Mouse (Mus musculus): ENCODE data around the gene Plcd3. TPM values are rescaled to one million over a fixed set of nuclear protein-coding genes. Genes with fewer than 3 reads are reported as not detected.

Plcd3 gene
- total and polyA plus RNA-seq, 2 experiments from 2014 or later: 4.8 to 13.8 TPM

DNA sequence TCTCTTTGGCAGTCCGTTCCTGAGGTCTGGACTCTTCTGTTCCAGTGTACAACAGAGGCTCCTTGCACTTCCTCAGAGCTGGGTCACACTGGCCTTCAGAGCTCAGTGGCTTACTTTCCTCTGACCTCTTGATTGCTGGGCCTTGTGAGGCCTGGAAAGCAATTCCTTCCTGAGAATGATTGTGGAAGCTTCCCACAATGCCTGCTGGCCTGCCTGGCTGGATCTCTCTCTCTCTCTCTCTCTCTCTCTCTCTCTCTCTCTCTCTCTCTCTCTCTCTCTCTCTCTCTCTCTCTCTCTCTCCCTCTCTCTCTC, 40.4 kb upstream of the Plcd3 start:
- H3K27ac ChIP-seq: peak overlapping the region; percentile 92
- WGBS: 40% methylated on average over 1 of the region's 1 CpGs
- ATAC-seq: no peak
- H3K4me2 ChIP-seq (ENCODE audit: low read depth, low read length): peak overlapping the region; percentile 54
- H3K9ac ChIP-seq (replicated peaks; ENCODE audit: low read length): peak overlapping the region; percentile 21; the same call in 1 of the 2 replicates
- no peak for TF ChIP-seq CTCF (IDR thresholded peaks at IDR 0.05; ENCODE audit: low read depth)
- DNase-seq (ENCODE audit: low spot score): peak; percentile 34
- H3K4me1 ChIP-seq (ENCODE audit: insufficient read depth, low read length): peaks cover 13% of the 10 kb centered on the region
- H3K4me3 ChIP-seq (ENCODE audit: low read length): no peak overlapping the region
- peaks cover 12% of the 10 kb centered on the region; the same call in 1 of the 2 replicates for H3K36me3 ChIP-seq (ENCODE audit: insufficient read depth, low read length)
- no peaks in the 10 kb centered on the region for H3K9me3 ChIP-seq (ENCODE audit: low read length)
- H3K27me3 ChIP-seq (ENCODE audit: insufficient read depth, low read length): no peaks in the 10 kb centered on the region

DNA sequence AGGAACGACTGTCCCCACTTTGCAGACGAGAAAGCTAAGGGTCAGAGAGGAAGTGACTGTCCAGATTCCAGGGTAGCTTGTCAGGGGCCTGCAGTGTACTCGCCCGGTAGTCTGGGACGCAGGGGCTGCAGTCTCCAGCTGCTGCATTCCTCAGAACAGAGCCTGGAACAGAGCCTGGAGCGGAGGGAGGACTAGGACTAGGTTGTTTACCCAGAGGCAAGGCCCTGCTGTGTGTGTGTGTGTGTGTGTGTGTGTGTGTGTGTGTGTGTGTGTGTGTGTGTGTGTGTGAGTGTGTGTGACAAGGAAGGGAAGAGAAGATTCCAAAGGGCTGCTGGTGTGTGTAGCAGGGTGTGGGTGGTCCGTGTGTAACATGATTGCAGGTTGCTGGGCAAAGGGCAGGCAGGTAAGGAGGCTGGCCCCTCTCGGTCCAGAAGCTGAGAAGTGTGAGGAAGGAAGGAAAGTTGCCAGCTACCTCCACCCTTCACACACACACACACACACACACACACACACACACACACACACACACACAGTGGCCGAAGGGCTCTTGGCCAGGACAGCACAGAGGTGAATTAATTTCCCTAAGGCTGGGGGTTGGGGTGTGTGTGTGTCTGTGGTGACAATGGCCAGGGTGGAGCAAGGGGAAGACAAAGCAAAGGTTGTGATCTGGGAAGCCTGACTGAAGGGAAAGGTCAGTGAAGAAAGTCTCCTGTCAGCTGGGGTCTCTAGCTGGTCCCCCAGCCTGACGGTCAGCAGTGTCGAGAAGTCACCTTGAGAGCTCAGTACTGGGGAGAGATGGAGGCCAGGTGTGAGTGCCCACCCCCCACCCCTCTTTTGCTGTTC, 39.9 kb upstream of the Plcd3 start:
- no peaks in the 10 kb centered on the region for H3K9me3 ChIP-seq (ENCODE audit: low read length)
- H3K4me3 ChIP-seq (ENCODE audit: low read length): no peak overlapping the region
- H3K4me1 ChIP-seq (ENCODE audit: insufficient read depth, low read length): peaks cover 13% of the 10 kb centered on the region
- WGBS: 23% methylated on average over 11 of the region's 11 CpGs
- no peak overlapping the region for H3K4me2 ChIP-seq (ENCODE audit: low read depth, low read length)
- peak; percentile 36 for DNase-seq (ENCODE audit: low spot score)
- ATAC-seq: no peak
- peak overlapping the region; percentile 21; the same call in 1 of the 2 replicates for H3K9ac ChIP-seq (replicated peaks; ENCODE audit: low read length)
- H3K27ac ChIP-seq: peak overlapping the region; percentile 92
- no peaks in the 10 kb centered on the region for H3K27me3 ChIP-seq (ENCODE audit: insufficient read depth, low read length)
- TF ChIP-seq CTCF (IDR thresholded peaks at IDR 0.05; ENCODE audit: low read depth): no peak
- peaks cover 12% of the 10 kb centered on the region; the same call in 1 of the 2 replicates for H3K36me3 ChIP-seq (ENCODE audit: insufficient read depth, low read length)

DNA sequence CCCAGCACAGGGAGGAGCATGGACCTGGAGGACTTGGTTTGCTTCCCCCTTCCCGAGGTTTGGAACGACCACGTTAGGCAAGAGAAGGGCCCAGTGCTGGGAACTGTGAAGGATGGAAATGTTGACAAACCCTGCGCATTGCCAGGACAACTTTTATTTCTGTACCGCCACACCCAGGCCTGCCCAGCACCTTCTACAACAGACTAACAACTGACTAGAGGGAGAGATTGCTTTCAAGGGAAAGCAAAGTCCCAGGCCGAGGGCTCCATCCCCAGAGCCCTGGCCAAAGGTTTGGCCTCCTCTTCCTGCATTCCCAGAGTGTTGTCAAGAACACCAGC, 39.3 kb upstream of the Plcd3 start:
- DNase-seq (ENCODE audit: low spot score): no peak
- Histone ChIP-seq H3K9me3 (ENCODE audit: low read length) (no peaks in the 10 kb centered on the region), H3K4me1 (ENCODE audit: insufficient read depth, low read length) (peaks cover 13% of the 10 kb centered on the region), H3K9ac (replicated peaks; ENCODE audit: low read length) (no peak overlapping the region), H3K36me3 (ENCODE audit: insufficient read depth, low read length) (peaks cover 12% of the 10 kb centered on the region; the same call in 1 of the 2 replicates), H3K27me3 (ENCODE audit: insufficient read depth, low read length) (no peaks in the 10 kb centered on the region), H3K4me2 (ENCODE audit: low read depth, low read length) (no peak overlapping the region), H3K4me3 (ENCODE audit: low read length) (no peak overlapping the region), H3K27ac (peak overlapping the region; percentile 92)
- WGBS: 50% methylated on average over 6 of the region's 6 CpGs
- no peak for TF ChIP-seq CTCF (IDR thresholded peaks at IDR 0.05; ENCODE audit: low read depth)
- no peak for ATAC-seq

DNA sequence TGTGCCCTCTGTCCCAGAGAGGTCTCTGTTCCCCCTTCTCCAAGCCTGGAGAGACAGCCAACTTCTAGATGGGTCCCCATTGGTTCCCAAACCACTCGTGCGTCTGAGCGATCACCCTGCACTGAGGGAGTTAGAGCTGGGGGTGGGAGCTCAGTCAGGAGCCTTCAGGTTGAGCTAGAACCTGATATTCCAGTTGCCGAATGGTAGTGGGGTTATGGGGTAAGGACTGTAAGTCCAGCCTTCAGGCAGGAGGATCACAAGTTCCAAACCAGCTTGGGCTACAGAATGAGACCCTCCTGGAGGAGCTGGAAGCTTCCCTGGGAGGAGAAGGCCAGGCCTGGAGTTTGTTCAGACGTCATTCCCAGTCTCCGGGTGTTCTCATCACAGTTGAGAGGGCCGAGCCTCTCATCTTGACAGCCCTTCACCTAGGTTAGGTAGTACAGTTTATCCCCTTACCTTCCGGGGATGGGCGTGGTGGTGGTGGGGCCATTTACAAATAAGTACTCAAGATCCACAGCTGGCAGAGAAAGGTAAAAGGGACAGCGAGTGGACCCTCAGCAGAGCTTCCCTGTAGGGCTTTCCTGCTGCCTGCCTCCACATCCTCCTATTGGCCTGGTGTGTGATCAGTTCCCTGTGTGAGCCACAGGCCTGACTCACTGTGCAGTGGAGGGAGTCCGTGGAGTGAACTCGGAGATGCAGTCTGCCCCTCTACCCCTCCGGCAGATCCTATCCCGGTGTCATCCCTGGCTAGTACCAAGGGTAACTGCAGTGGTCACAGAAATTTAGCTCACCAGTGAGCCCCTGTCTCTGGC, 38.7 kb upstream of the Plcd3 start:
- Histone ChIP-seq H3K4me2 (ENCODE audit: low read depth, low read length) (no peak overlapping the region), H3K27ac (peak overlapping the region; percentile 92), H3K27me3 (ENCODE audit: insufficient read depth, low read length) (no peaks in the 10 kb centered on the region), H3K4me3 (ENCODE audit: low read length) (no peak overlapping the region), H3K36me3 (ENCODE audit: insufficient read depth, low read length) (peaks cover 12% of the 10 kb centered on the region; the same call in 1 of the 2 replicates), H3K9me3 (ENCODE audit: low read length) (no peaks in the 10 kb centered on the region), H3K4me1 (ENCODE audit: insufficient read depth, low read length) (peaks cover 13% of the 10 kb centered on the region), H3K9ac (replicated peaks; ENCODE audit: low read length) (no peak overlapping the region)
- 81% methylated on average over 14 of the region's 14 CpGs for WGBS
- no peak for TF ChIP-seq CTCF (IDR thresholded peaks at IDR 0.05; ENCODE audit: low read depth)
- no peak for ATAC-seq
- no peak for DNase-seq (ENCODE audit: low spot score)

DNA sequence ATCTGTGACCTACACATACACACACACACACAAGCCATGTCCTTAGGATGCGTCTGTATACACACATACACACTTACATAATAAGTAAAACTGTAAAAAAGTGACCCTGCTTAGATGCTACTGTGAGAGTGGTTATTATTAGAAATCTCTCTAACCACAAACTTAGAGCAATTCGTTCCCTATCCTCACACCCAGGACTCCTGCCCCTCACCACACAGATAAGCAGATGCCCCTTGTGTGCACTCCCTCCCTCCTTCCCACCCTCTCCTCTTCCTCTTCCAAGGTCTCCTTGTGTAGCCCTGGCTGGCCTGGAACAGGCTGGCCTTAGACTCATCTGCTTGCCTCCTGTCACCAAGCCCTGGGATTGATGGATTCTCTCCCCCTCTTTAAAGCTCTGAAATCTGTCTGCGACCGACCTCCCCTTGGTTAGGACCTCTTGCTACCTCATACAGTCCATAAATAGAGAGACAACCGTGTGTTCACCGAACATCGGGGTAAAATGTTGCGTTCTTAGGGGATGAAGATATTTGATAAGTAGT, 34.6 kb upstream of the Plcd3 start:
- no peak overlapping the region for H3K27ac ChIP-seq
- peaks cover 12% of the 10 kb centered on the region for H3K4me1 ChIP-seq (ENCODE audit: insufficient read depth, low read length)
- no peak overlapping the region for H3K4me3 ChIP-seq (ENCODE audit: low read length)
- no peak for ATAC-seq
- no peaks in the 10 kb centered on the region for H3K9me3 ChIP-seq (ENCODE audit: low read length)
- no peak overlapping the region for H3K4me2 ChIP-seq (ENCODE audit: low read depth, low read length)
- H3K9ac ChIP-seq (replicated peaks; ENCODE audit: low read length): no peak overlapping the region
- peaks cover 12% of the 10 kb centered on the region; the same call in 1 of the 2 replicates for H3K36me3 ChIP-seq (ENCODE audit: insufficient read depth, low read length)
- DNase-seq (ENCODE audit: low spot score): no peak
- no peaks in the 10 kb centered on the region for H3K27me3 ChIP-seq (ENCODE audit: insufficient read depth, low read length)
- WGBS: 88% methylated on average over 8 of the region's 8 CpGs
- no peak for TF ChIP-seq CTCF (IDR thresholded peaks at IDR 0.05; ENCODE audit: low read depth)

DNA sequence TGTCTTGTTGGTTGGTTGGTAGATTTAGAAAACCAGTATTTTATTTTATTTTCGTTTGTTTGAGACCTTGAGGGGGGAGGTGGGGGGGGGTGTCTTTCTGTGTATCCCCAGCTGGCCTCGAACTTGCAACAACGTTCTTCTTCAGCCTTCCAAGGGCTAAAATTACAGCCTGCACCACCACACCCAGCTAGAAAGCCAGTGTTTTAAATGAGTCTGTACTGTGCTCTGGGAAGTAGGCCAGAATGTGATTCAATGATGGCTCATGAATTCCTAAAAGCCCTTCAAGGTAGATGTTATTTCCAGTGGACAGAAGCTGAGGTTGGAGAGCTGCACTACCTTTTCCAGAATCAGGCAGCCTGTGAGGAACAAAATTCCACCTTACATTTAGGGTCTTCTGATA, 32.8 kb upstream of the Plcd3 start:
- no peak for ATAC-seq
- Histone ChIP-seq H3K4me1 (ENCODE audit: insufficient read depth, low read length) (peaks cover 17% of the 10 kb centered on the region), H3K9me3 (ENCODE audit: low read length) (no peaks in the 10 kb centered on the region), H3K4me3 (ENCODE audit: low read length) (no peak overlapping the region), H3K4me2 (ENCODE audit: low read depth, low read length) (peak overlapping the region; percentile 54), H3K27ac (peak overlapping the region; percentile 90; the same call in 1 of the 2 replicates), H3K9ac (replicated peaks; ENCODE audit: low read length) (peak overlapping the region; percentile 9; the same call in 1 of the 2 replicates), H3K36me3 (ENCODE audit: insufficient read depth, low read length) (peaks cover 12% of the 10 kb centered on the region; the same call in 1 of the 2 replicates), H3K27me3 (ENCODE audit: insufficient read depth, low read length) (no peaks in the 10 kb centered on the region)
- TF ChIP-seq CTCF (IDR thresholded peaks at IDR 0.05; ENCODE audit: low read depth): no peak
- no peak for DNase-seq (ENCODE audit: low spot score)
- WGBS: 69% methylated on average over 3 of the region's 3 CpGs

Measured in hindbrain, postnatal 0 days (tissue).